Mouse (Mus musculus) hindbrain, embryonic 12.5 days (tissue): ENCODE data around the gene Mcm3. TPM values are rescaled to one million over a fixed set of nuclear protein-coding genes. Genes with fewer than 3 reads are reported as not detected.
A peak's percentile ranks its signal among the peaks of the same experiment; 100 is the strongest.

Source experiments
- ATAC-seq: fragments of 200-750 bp; cut with Nextera tagmentation; 2 replicates; pipeline ENCODE4 v1.8.0; 2017; ENCODE audit warnings: moderate TSS enrichment; ENCODE audit not compliant: low FRiP score
- H3K27ac ChIP-seq: fragments of 300-500 bp; sonication (generic); 2 replicates; pipeline ENCODE4 v1.5.1; 2016; ENCODE audit warnings: mild to moderate bottlenecking
- H3K27me3 ChIP-seq: fragments of 300-500 bp; sonication (generic); 2 replicates; pipeline ENCODE4 v1.6.1; 2016; ENCODE audit warnings: mild to moderate bottlenecking
- H3K36me3 ChIP-seq: fragments of 300-500 bp; sonication (generic); 2 replicates; pipeline ENCODE4 v1.6.1; 2016; ENCODE audit warnings: mild to moderate bottlenecking
- H3K4me1 ChIP-seq: fragments of 300-500 bp; sonication (generic); 2 replicates; pipeline ENCODE4 v1.6.1; 2016
- H3K4me2 ChIP-seq: fragments of 300-500 bp; sonication (generic); replicated peaks from 2 replicates; pipeline ENCODE4 v1.6.1; 2016; ENCODE audit warnings: mild to moderate bottlenecking
- H3K4me3 ChIP-seq: fragments of 300-500 bp; sonication (generic); 2 replicates; pipeline ENCODE4 v1.5.1; 2016; ENCODE audit warnings: mild to moderate bottlenecking
- H3K9ac ChIP-seq: fragments of 300-500 bp; sonication (generic); 2 replicates; pipeline ENCODE4 v1.6.1; 2016; ENCODE audit warnings: mild to moderate bottlenecking, moderate library complexity
- H3K9me3 ChIP-seq: fragments of 300-500 bp; sonication (generic); replicated peaks from 2 replicates; pipeline ENCODE4 v1.6.1; 2016; ENCODE audit warnings: mild to moderate bottlenecking
- WGBS: fragments of 180-500 bp; shearing (Covaris S2); methylation state at CpG from one replicate; pipeline ENCODE4 v1.1.7; 2016; 5-methylcytosine and 5-hydroxymethylcytosine counted together
- polyA plus RNA-seq: library from polyadenylated mRNA; unstranded; fragments of >200 nt; fragmentation: Nextera tagmentation; extraction: Ambion mirVana; gene quantifications from 2 replicates; pipeline ENCODE4 v1.2.1, GENCODE M21; 2016

The Mcm3 gene
- polyA plus RNA-seq, 1 experiment from 2014 or later = 88.6 TPM

GRCm38 (mm10) chr1:20830546-20830945, 10.4 kb upstream of the Mcm3 start:
- Histone ChIP-seq H3K4me1 (no peaks in the 10 kb centered on the region), H3K27ac (no peak overlapping the region), H3K36me3 (no peaks in the 10 kb centered on the region), H3K4me2 (no peak overlapping the region), H3K4me3 (no peak overlapping the region), H3K9ac (no peak overlapping the region), H3K27me3 (no peaks in the 10 kb centered on the region), H3K9me3 (0 out of 2 replicates have a peak, but pooled peaks cover 3% of the 10 kb centered on the region)
- WGBS = 74% methylated on average over 1 of the region's 1 CpGs
- ATAC-seq = no peak

DNA sequence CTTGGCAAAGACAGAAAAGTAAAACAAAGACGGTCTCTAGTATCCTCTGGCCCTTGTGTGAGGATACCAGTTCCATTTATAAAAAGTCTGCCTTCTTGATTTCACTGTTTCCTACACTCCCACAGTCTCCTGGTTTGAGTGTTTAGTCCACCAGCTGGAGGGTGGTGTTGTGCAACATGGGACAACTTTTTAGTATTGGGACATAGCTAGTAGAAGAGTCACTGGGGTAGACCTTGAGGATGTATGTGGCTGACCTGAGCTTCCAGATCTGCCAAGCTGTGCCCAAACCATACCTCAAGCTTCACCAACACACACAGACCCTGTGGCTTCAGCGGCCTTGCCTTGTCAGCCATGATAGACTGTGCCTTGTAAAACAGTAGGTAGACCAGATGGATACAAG, 7.9 kb upstream of the Mcm3 start:
- no peak overlapping the region for H3K4me2 ChIP-seq
- no peak for ATAC-seq
- H3K4me1 ChIP-seq = no peaks in the 10 kb centered on the region
- no peaks in the 10 kb centered on the region for H3K27me3 ChIP-seq
- H3K9me3 ChIP-seq = 0 out of 2 replicates have a peak, but pooled peaks cover 3% of the 10 kb centered on the region
- H3K36me3 ChIP-seq = no peaks in the 10 kb centered on the region
- H3K4me3 ChIP-seq = no peak overlapping the region
- 93% methylated on average over 2 of the region's 2 CpGs for WGBS
- H3K27ac ChIP-seq = no peak overlapping the region
- no peak overlapping the region for H3K9ac ChIP-seq

GRCm38 (mm10) chr1:20825036-20825435, 4.9 kb upstream of the Mcm3 start:
- Histone ChIP-seq H3K4me2 (no peak overlapping the region), H3K27me3 (no peaks in the 10 kb centered on the region), H3K9me3 (0 out of 2 replicates have a peak, but pooled peaks cover 3% of the 10 kb centered on the region), H3K27ac (no peak overlapping the region), H3K36me3 (no peaks in the 10 kb centered on the region), H3K4me3 (no peak overlapping the region), H3K9ac (no peak overlapping the region), H3K4me1 (no peaks in the 10 kb centered on the region)
- ATAC-seq = no peak

GRCm38 (mm10) chr1:20823906-20824305, 3.8 kb upstream of the Mcm3 start:
- peaks cover 2% of the 10 kb centered on the region; the same call in 1 of the 2 replicates for H3K4me1 ChIP-seq
- 68% methylated on average over 2 of the region's 2 CpGs for WGBS
- H3K4me3 ChIP-seq = no peak overlapping the region
- no peaks in the 10 kb centered on the region for H3K36me3 ChIP-seq
- no peak for ATAC-seq
- no peak overlapping the region for H3K9ac ChIP-seq
- no peak overlapping the region for H3K4me2 ChIP-seq
- H3K27me3 ChIP-seq = no peaks in the 10 kb centered on the region
- 0 out of 2 replicates have a peak, but pooled peaks cover 3% of the 10 kb centered on the region for H3K9me3 ChIP-seq
- H3K27ac ChIP-seq = no peak overlapping the region

- Histone ChIP-seq H3K36me3 (no peaks in the 10 kb centered on the region), H3K27ac (no peak overlapping the region), H3K27me3 (no peaks in the 10 kb centered on the region), H3K4me2 (no peak overlapping the region), H3K9me3 (0 out of 2 replicates have a peak, but pooled peaks cover 3% of the 10 kb centered on the region), H3K4me3 (no peak overlapping the region), H3K9ac (no peak overlapping the region), H3K4me1 (peaks cover 6% of the 10 kb centered on the region; the same call in 1 of the 2 replicates)
- ATAC-seq = no peak
- 49% methylated on average over 4 of the region's 4 CpGs for WGBS
Measured at GRCm38 (mm10) chr1:20823471-20823870, 3.4 kb upstream of the Mcm3 start.

- WGBS = 91% methylated on average over 4 of the region's 4 CpGs
- Histone ChIP-seq H3K4me1 (peaks cover 10% of the 10 kb centered on the region), H3K36me3 (peaks cover 14% of the 10 kb centered on the region), H3K27ac (no peak overlapping the region), H3K4me2 (no peak overlapping the region), H3K9ac (no peak overlapping the region), H3K9me3 (no peaks in the 10 kb centered on the region), H3K27me3 (no peaks in the 10 kb centered on the region), H3K4me3 (no peak overlapping the region)
- ATAC-seq = no peak
Measured at GRCm38 (mm10) chr1:20820959-20821358, 847 bp upstream of the Mcm3 start.

DNA sequence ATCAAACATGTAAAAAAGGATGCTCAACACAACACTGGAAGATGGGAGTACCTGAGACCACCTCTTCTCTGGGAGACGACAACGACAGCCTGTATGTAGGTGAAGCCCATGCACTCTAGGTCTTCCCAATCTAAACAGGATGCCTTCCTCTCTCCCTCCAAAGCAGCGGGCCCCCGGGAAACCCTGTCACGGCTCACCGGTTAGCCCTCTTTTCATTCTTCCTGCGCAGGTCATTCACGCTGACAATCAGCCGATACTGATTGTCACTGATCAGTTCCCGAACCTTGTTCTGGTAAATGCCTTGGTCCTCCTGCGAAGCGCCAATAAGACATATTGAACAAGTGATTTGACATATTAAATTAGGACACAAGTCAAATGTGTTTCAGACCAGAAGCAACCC, 2.5 kb downstream of the Mcm3 start:
- Histone ChIP-seq H3K4me2 (no peak overlapping the region), H3K9ac (no peak overlapping the region), H3K27me3 (no peaks in the 10 kb centered on the region), H3K9me3 (no peaks in the 10 kb centered on the region), H3K36me3 (peaks cover 34% of the 10 kb centered on the region), H3K4me1 (peaks cover 10% of the 10 kb centered on the region), H3K27ac (no peak overlapping the region), H3K4me3 (no peak overlapping the region)
- 67% methylated on average over 12 of the region's 12 CpGs for WGBS
- no peak for ATAC-seq

DNA sequence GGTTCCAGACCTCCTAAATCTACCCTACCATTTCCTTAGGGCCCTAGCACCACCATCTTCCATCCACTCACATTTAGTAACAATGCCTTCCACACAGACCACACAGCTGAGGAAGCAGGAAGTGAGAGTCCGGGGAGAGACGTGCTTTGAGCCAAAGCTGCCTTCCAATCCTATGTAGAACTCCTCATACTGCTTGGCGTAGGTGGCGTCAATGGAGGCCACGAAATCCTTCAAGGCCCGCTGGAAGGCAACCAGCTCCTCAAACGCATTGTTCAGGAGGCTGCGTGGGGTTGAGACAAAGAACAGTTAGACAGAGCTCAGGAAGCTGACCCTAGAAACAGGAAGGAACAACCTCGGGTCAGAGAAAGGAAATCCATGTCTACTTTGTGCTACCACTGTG, 2.9 kb downstream of the Mcm3 start:
- ATAC-seq = no peak
- Histone ChIP-seq H3K9me3 (no peaks in the 10 kb centered on the region), H3K4me3 (no peak overlapping the region), H3K4me2 (no peak overlapping the region), H3K36me3 (peaks cover 39% of the 10 kb centered on the region), H3K4me1 (peaks cover 10% of the 10 kb centered on the region), H3K27me3 (no peaks in the 10 kb centered on the region), H3K27ac (no peak overlapping the region), H3K9ac (no peak overlapping the region)
- 87% methylated on average over 9 of the region's 9 CpGs for WGBS

DNA sequence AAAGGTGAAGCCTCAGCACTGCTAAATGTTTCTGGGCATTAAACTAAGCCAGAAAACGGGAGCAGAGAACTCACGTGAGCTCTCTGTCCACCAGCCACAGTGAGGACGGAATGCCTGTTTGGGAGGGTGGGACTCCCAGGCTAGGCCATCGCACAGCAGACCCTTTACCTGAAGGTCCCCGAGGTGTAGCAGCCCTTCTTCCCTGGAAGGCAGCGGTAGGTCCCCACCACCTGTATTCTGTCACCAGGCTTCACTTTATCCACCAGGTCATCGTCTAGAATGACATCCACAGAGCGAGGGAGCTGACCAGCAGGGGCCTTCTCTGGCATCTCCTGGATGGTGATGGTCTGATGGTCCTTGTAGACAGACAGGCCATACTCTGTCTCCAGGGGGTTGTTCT, 5.6 kb downstream of the Mcm3 start:
- no peak for ATAC-seq
- WGBS = 93% methylated on average over 8 of the region's 8 CpGs
- Histone ChIP-seq H3K4me2 (no peak overlapping the region), H3K4me3 (no peak overlapping the region), H3K36me3 (peaks cover 60% of the 10 kb centered on the region), H3K27me3 (no peaks in the 10 kb centered on the region), H3K9me3 (no peaks in the 10 kb centered on the region), H3K27ac (no peak overlapping the region), H3K4me1 (peaks cover 10% of the 10 kb centered on the region), H3K9ac (no peak overlapping the region)

DNA sequence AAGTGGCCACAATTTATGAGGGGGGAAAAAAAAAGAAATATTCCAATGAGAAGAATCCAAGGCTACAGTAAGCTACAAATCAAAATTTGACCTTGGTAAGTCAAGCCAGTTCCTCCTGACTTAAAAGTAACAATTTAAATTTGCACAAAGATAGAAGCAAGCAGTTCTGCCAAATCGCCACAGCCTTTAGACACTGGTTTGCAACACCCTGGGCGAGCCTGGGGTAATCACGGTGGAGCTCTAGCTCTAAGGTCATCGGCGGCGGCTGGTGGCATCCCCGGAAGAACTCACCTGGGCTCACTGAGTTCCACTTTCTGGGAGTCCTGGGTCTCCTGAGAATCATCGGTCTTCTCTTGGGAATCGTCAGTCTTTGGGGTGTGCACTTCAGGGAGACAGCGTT, 15.6 kb downstream of the Mcm3 start:
- no peak overlapping the region for H3K4me3 ChIP-seq
- 98% methylated on average over 10 of the region's 10 CpGs for WGBS
- no peaks in the 10 kb centered on the region for H3K9me3 ChIP-seq
- H3K27me3 ChIP-seq = no peaks in the 10 kb centered on the region
- peaks cover 74% of the 10 kb centered on the region for H3K36me3 ChIP-seq
- no peaks in the 10 kb centered on the region for H3K4me1 ChIP-seq
- H3K4me2 ChIP-seq = no peak overlapping the region
- H3K9ac ChIP-seq = no peak overlapping the region
- H3K27ac ChIP-seq = no peak overlapping the region
- no peak for ATAC-seq

GRCm38 (mm10) chr1:20801682-20802390, 18.3 kb downstream of the Mcm3 start:
- Histone ChIP-seq H3K4me2 (no peak overlapping the region), H3K36me3 (peaks cover 48% of the 10 kb centered on the region), H3K9ac (peak overlapping the region; percentile 6; the same call in 1 of the 2 replicates), H3K27me3 (no peaks in the 10 kb centered on the region), H3K4me3 (no peak overlapping the region), H3K27ac (no peak overlapping the region), H3K9me3 (no peaks in the 10 kb centered on the region), H3K4me1 (no peaks in the 10 kb centered on the region)
- ATAC-seq = peak; percentile 71
- 83% methylated on average over 8 of the region's 8 CpGs for WGBS

DNA sequence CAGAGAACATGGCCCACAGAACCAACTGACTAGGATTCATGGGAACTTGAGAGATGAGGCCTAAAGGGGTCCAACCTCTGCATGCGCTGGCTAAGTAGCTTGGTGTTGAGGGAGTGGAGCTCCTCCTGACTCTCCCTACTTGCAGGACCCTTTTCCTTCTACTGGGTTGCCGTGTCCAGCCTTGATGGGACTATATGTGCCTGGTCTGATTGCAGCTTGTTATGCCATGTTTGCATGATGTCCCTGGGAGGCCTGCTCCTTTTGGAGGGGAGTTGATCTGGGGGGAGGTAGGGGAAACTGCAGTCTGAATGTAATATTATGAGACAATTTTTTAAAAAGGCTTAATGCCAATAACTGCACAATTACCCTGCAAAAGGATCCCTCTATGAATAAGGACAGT, 18.8 kb downstream of the Mcm3 start:
- Histone ChIP-seq H3K36me3 (peaks cover 43% of the 10 kb centered on the region), H3K27me3 (no peaks in the 10 kb centered on the region), H3K9ac (peak overlapping the region; percentile 6; the same call in 1 of the 2 replicates), H3K4me3 (no peak overlapping the region), H3K4me1 (no peaks in the 10 kb centered on the region), H3K27ac (no peak overlapping the region), H3K4me2 (no peak overlapping the region), H3K9me3 (no peaks in the 10 kb centered on the region)
- no peak for ATAC-seq
- WGBS = 91% methylated on average over 2 of the region's 2 CpGs

DNA sequence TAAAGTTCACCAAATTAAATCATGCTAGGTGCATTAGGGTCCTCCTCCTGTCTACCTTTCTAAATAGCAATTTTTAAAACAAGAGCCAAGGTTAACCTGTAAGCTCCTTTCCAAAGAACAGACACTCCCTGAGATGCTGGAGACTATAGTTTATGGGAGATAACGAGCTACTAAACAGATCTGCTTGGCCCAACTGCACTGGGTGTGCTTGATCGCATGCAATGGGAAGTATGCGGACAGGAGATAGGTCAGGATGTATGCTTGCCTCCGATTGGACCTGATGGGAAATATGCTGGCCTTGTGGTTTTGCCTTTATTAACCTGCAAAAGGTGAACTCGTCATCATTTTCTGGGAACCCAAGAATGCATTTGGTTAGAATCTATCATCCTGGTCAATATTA, 24.9 kb downstream of the Mcm3 start:
- H3K9me3 ChIP-seq = no peaks in the 10 kb centered on the region
- no peak overlapping the region for H3K9ac ChIP-seq
- no peaks in the 10 kb centered on the region for H3K27me3 ChIP-seq
- H3K4me3 ChIP-seq = no peak overlapping the region
- H3K4me1 ChIP-seq = no peaks in the 10 kb centered on the region
- ATAC-seq = no peak
- H3K4me2 ChIP-seq = no peak overlapping the region
- no peak overlapping the region for H3K27ac ChIP-seq
- no peaks in the 10 kb centered on the region; the same call in 1 of the 2 replicates for H3K36me3 ChIP-seq
- WGBS = 93% methylated on average over 5 of the region's 5 CpGs
